In the genomic region with DNA sequence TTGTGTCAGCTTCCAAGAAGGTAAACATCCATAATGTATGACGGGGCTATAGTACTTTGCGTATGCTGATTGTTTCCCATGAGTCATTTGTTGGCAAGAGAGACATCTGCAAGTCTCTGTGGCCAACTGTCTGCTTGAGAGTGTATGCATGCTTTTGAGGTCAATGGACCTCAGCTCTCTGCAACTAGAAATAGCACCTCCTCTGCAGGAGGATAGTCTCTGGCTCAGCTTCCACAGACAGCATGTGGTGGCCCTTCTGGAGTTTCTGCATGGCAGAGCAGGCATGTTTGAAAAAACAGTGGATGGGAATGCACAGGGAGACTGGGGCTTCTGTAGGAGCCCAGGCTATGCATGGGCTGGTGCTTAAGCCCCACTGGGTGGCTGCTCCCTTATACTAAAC, we compare ENCODE assay signal across 16 mouse cellular contexts. TPM values are rescaled to one million over a fixed set of nuclear protein-coding genes. Genes with fewer than 3 reads are reported as not detected.
DNase-seq lines count a peak whose midpoint lies in the region; ATAC-seq lines count a peak whose summit lies in the region.
"Had no signal": no experiment of that assay in that cellular context is flagged by ENCODE, and none has a peak within 500 bp of the region (broad histone marks: within the 10 kb centered on the region; RNA-seq: fewer than 3 reads in every experiment).

No protein-coding gene starts in this region.

- 52% methylated on average over 2 of the region's 2 CpGs for WGBS in forebrain, embryonic 16.5 days
- 88% methylated on average over 2 of the region's 2 CpGs for WGBS in midbrain, embryonic 11.5 days

- H3K4me2 ChIP-seq in forebrain, embryonic 16.5 days (ENCODE audit: low read length): no peak overlapping the region
- no peak overlapping the region for H3K4me2 ChIP-seq in midbrain, embryonic 11.5 days
- H3K4me2 ChIP-seq: embryonic facial prominence, embryonic 12.5 days; heart, embryonic 13.5 days; hindbrain, embryonic 12.5 days; liver, embryonic 12.5 days had no signal

- H3K27me3 ChIP-seq in forebrain, embryonic 16.5 days (replicated peaks; ENCODE audit: control insufficient read depth, insufficient read depth, low read length): no peaks in the 10 kb centered on the region
- H3K27me3 ChIP-seq in midbrain, embryonic 11.5 days (ENCODE audit: control insufficient read depth, insufficient read depth, low read length): no peaks in the 10 kb centered on the region
- H3K27me3 ChIP-seq: embryonic facial prominence, embryonic 12.5 days; hindbrain, embryonic 12.5 days had no signal

- H3K36me3 ChIP-seq in forebrain, embryonic 16.5 days (ENCODE audit: control insufficient read depth, insufficient read depth): no peaks in the 10 kb centered on the region
- H3K36me3 ChIP-seq in midbrain, embryonic 11.5 days (ENCODE audit: control insufficient read depth, insufficient read depth, low read length): no peaks in the 10 kb centered on the region
- H3K36me3 ChIP-seq: embryonic facial prominence, embryonic 12.5 days; heart, embryonic 13.5 days; hindbrain, embryonic 12.5 days; liver, embryonic 12.5 days had no signal

- ATAC-seq in cerebellum, adult (ENCODE audit: insufficient number of reproducible peaks, low FRiP score, low TSS enrichment): peak; percentile 86
- ATAC-seq in forebrain, embryonic 16.5 days: peak; percentile 61
- no peak for ATAC-seq in midbrain, embryonic 11.5 days (ENCODE audit: low FRiP score)
- ATAC-seq: liver, embryonic 12.5 days; midbrain, embryonic 16.5 days had no signal

- no peak overlapping the region for H3K27ac ChIP-seq in forebrain, embryonic 16.5 days (ENCODE audit: low read length)
- no peak overlapping the region for H3K27ac ChIP-seq in midbrain, embryonic 11.5 days (ENCODE audit: low read depth, low read length)
- H3K27ac ChIP-seq: embryonic facial prominence, embryonic 12.5 days; gastrocnemius, adult 2 months; heart, embryonic 13.5 days; hindbrain, embryonic 12.5 days; liver, embryonic 12.5 days; stomach, postnatal 0 days had no signal

- H3K4me1 ChIP-seq in forebrain, embryonic 16.5 days (replicated peaks; ENCODE audit: control insufficient read depth, insufficient read depth, low read length): no peaks in the 10 kb centered on the region
- no peaks in the 10 kb centered on the region for H3K4me1 ChIP-seq in midbrain, embryonic 11.5 days (ENCODE audit: control insufficient read depth, insufficient read depth, low read length)
- H3K4me1 ChIP-seq: embryonic facial prominence, embryonic 12.5 days; hindbrain, embryonic 12.5 days; liver, embryonic 12.5 days had no signal

- H3K4me3 ChIP-seq in forebrain, embryonic 16.5 days (replicated peaks; ENCODE audit: low read length): no peak overlapping the region
- no peak overlapping the region for H3K4me3 ChIP-seq in midbrain, embryonic 11.5 days (ENCODE audit: low read depth, low read length)
- H3K4me3 ChIP-seq: embryonic facial prominence, embryonic 12.5 days; gastrocnemius, adult 2 months; heart, embryonic 13.5 days; hindbrain, embryonic 12.5 days; liver, embryonic 12.5 days had no signal

- no peaks in the 10 kb centered on the region for H3K9me3 ChIP-seq in forebrain, embryonic 16.5 days (ENCODE audit: control insufficient read depth, low read length)
- H3K9me3 ChIP-seq in midbrain, embryonic 11.5 days (ENCODE audit: control insufficient read depth, low read length): no peaks in the 10 kb centered on the region
- H3K9me3 ChIP-seq: embryonic facial prominence, embryonic 12.5 days; heart, embryonic 13.5 days; hindbrain, embryonic 12.5 days; liver, embryonic 12.5 days had no signal

- no peak overlapping the region for H3K9ac ChIP-seq in forebrain, embryonic 16.5 days (replicated peaks; ENCODE audit: low read depth, low read length)
- no peak overlapping the region for H3K9ac ChIP-seq in midbrain, embryonic 11.5 days (ENCODE audit: low read length)
- H3K9ac ChIP-seq: embryonic facial prominence, embryonic 12.5 days; heart, embryonic 13.5 days; hindbrain, embryonic 12.5 days; liver, embryonic 12.5 days had no signal

- no peak for DNase-seq in cerebellum, postnatal 4 days (ENCODE audit: low spot score in 2 of 2)
- DNase-seq in cerebellum, adult 11 months: peak; percentile 24
- DNase-seq in layer of hippocampus, postnatal 14 days (ENCODE audit: low spot score in 2 of 2): peak; percentile 41 to 43
- no peak for DNase-seq in midbrain, embryonic 11.5 days (ENCODE audit: low spot score, missing footprints)
- no peak for DNase-seq in neural tube, embryonic 10.5 days (ENCODE audit: extremely low spot score, low spot score)
- DNase-seq in adrenal gland, postnatal 4 days (ENCODE audit: low spot score in 2 of 2): no peak
- DNase-seq: gastrocnemius, adult 2 months; lung, postnatal 36 days had no signal

RNA-seq across cellular contexts. Expression of gene Prokr2, which starts 7.8 kb away (rescaled TPM):
- polyA plus RNA-seq in forebrain, embryonic 16.5 days (2015; fragmentation: Nextera tagmentation; extraction: Ambion mirVana): 6.1 and 6.7 TPM in 2 replicates
- total RNA-seq in layer of hippocampus, postnatal 14 days (2021): 1 to 10 TPM; 2.9 to 4.5 TPM
- polyA plus RNA-seq in midbrain, embryonic 11.5 days (2014; fragmentation: Nextera tagmentation; extraction: Ambion mirVana): 1.1 and 1.3 TPM in 2 replicates
- total RNA-seq in adrenal gland, postnatal 4 days (2021): under 1 TPM in 1 of 2 experiments, not detected in 1; 0.31 TPM
- total RNA-seq: gastrocnemius, adult 2 months had no signal
- polyA plus RNA-seq: stomach, postnatal 0 days had no signal

Comparison
In these comparisons a context has a peak if more than half of its experiments do, and no peak if none do; other contexts are left out.
1. DNase-seq: peak in cerebellum, adult 11 months (single experiment) and layer of hippocampus, postnatal 14 days (2 of 2); none in cerebellum, postnatal 4 days (0 of 2), midbrain, embryonic 11.5 days (single experiment), neural tube, embryonic 10.5 days (single experiment) and adrenal gland, postnatal 4 days (0 of 2).